Mouse (Mus musculus) neutrophil, adult 5-6 weeks (primary cell): Measurements from ENCODE around the gene Lamc1. TPM values are rescaled to one million over a fixed set of nuclear protein-coding genes. Genes with fewer than 3 reads are reported as not detected.

ENCODE experiments used
- ATAC-seq: fragments of 151-379, 151-347 bp; 2 replicates; pipeline ENCODE4 v1.8.0; 2017; ENCODE audit warnings: mild to moderate bottlenecking, moderate TSS enrichment; ENCODE audit not compliant: insufficient number of reproducible peaks, poor library complexity, low FRiP score, severe bottlenecking; ENCODE audit errors: extremely low read depth
- total RNA-seq: library from RNA; stranded (forward); fragments of 200-1000 nt; gene quantifications from 2 replicates; pipeline ENCODE4 v1.2.3, GENCODE M21; 2017

The Lamc1 gene
- total RNA-seq, 1 experiment from 2014 or later, result 13.8 TPM

GRCm38 (mm10) chr1:153171011-153171410 is 161.6 kb downstream of the Lamc1 start:
- ATAC-seq, result no peak

Other genes with a start within 250 kb of the Lamc1 start
- gene Lamc2, start 146.3 kb downstream of the Lamc1 start, total RNA-seq, result 0.12 TPM in 1 of 2 replicates, not detected in the other
- gene Shcbp1l, start 92.4 kb upstream of the Lamc1 start, total RNA-seq, result 5.5 and 6.1 TPM in 2 replicates
- 124 and 138 TPM in 2 replicates for gene Dhx9, start 154.9 kb upstream of the Lamc1 start, total RNA-seq
- not detected in 2 replicates for gene Npl, start 217.3 kb upstream of the Lamc1 start, total RNA-seq